Mouse (Mus musculus) heart, adult 2 months (tissue): ENCODE data around the gene Wfikkn2.

ENCODE experiments used
- CTCF ChIP-seq: fragments of 200-600 bp; IDR thresholded peaks from 2 replicates; pipeline ENCODE4 v1.8.1; 2022; ENCODE audit warnings: antibody characterized with exemption, mild to moderate bottlenecking, moderate library complexity
- EP300 ChIP-seq: fragments of 200-500 bp; IDR thresholded peaks from 2 replicates; pipeline ENCODE4 v1.6.1; 2011; ENCODE audit warnings: low read depth, low read length, control low read depth; ENCODE audit not compliant: insufficient read depth
- POLR2A ChIP-seq: fragments of 200-500 bp; IDR thresholded peaks from 2 replicates; pipeline ENCODE4 v1.6.1; 2011; ENCODE audit warnings: mild to moderate bottlenecking, low read depth, low read length, control low read depth; ENCODE audit not compliant: insufficient read depth

DNA sequence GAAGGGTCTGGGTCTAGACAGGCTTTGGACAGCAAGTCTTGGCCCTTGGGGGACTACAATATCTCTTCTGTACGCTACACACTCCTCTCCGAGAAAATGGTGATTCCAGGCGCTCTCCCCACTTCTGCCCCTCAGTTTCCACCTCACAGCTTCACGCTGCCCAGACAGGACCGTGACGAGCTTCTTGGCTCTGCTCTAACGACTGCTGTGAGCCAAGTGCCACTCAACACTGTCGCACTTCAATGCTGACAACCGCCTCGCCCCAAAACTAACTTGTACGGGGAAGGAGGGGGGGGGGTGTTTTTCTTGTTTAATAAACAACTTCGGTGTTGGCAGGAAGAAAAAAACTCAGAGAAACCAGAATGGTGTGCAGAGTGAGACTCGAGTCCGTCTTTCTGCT is 12.2 kb upstream of the Wfikkn2 start:
- TF ChIP-seq POLR2A (no peak), CTCF (no peak), EP300 (no peak)
